Mouse (Mus musculus) lung, adult 2 months (tissue): ENCODE data around the gene Kxd1.

Experiments used
- CTCF ChIP-seq: fragments of 200-500 bp; IDR thresholded peaks from 2 replicates; pipeline ENCODE4 v1.5.1; 2011; ENCODE audit warnings: mild to moderate bottlenecking, low read length, control low read depth; ENCODE audit not compliant: insufficient read depth
- POLR2A ChIP-seq: fragments of 200-500 bp; IDR thresholded peaks from 2 replicates; pipeline ENCODE4 v1.6.1; 2011; ENCODE audit warnings: low read depth, mild to moderate bottlenecking, control low read depth, low read length, borderline replicate concordance; ENCODE audit errors: extremely low read depth

GRCm38 (mm10) chr8:70530314-70530713 lies 2.6 kb upstream of the Kxd1 start:
- TF ChIP-seq POLR2A (no peak), CTCF (no peak)
